Mouse (Mus musculus): Measurements from ENCODE around the gene Tma7. TPM values are rescaled to one million over a fixed set of nuclear protein-coding genes. Genes with fewer than 3 reads are reported as not detected.

Gene Tma7
- polyA plus RNA-seq, 1 experiment from 2014 or later, result 706 TPM

- 83% methylated on average over 9 of the region's 9 CpGs for WGBS
- Histone ChIP-seq H3K4me3 (no peak overlapping the region), H3K4me1 (peaks cover 23% of the 10 kb centered on the region), H3K9me3 (no peaks in the 10 kb centered on the region), H3K27me3 (no peaks in the 10 kb centered on the region), H3K9ac (no peak overlapping the region), H3K36me3 (peaks cover 54% of the 10 kb centered on the region), H3K4me2 (no peak overlapping the region), H3K27ac (peak overlapping the region; percentile 60; the same call in 1 of the 2 replicates)
- no peak for ATAC-seq (ENCODE audit: insufficient number of reproducible peaks, insufficient read depth, low FRiP score, low TSS enrichment, low read depth)
These were observed 29.7 kb downstream of the Tma7 start for GRCm38 (mm10) chr9:109052490-109053260.

DNA sequence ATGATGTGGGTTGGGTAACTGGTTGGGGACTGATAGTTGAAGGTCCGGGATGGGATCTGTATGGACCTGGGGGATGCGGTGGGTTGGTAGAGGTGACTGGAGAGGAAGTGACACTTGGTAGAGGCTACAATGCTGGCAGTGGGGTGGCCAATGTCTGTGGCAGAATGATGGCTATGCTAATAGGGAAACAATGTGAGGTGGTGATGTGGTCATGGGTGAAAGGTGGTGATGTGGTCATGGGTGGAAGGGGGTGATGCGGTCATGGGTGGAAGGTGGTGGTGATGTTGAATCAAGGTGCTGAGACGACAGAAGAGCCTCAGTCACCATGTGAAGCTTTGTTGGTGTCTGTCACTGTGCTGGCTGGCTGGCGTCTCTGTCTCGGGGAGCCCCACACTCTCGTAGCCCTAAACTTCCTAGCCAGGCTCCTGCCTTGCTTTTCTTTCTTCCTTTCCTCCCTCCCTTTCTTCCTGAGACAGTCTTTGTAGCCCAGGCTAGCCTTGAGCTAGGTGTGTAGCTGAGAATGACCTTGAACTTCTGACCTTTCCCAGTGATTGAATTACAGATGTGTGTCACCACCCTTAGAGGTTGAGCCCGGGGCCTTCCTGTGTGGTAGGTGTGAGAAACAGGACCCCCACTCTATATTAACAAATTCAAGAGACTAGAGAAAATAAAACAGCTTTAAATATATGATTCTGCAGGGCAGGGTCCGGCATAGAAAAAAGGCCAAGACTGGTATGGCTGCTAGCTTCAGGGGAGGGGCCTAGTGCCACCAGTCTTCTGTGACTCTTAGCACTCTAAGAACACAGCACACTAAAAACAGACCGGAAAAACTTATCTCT, 30.5 kb downstream of the Tma7 start:
- Histone ChIP-seq H3K4me1 (peaks cover 23% of the 10 kb centered on the region), H3K4me3 (no peak overlapping the region), H3K27me3 (no peaks in the 10 kb centered on the region), H3K9me3 (no peaks in the 10 kb centered on the region), H3K4me2 (no peak overlapping the region), H3K27ac (no peak overlapping the region), H3K36me3 (peaks cover 46% of the 10 kb centered on the region), H3K9ac (no peak overlapping the region)
- WGBS, result 88% methylated on average over 10 of the region's 10 CpGs
- ATAC-seq (ENCODE audit: insufficient number of reproducible peaks, insufficient read depth, low FRiP score, low TSS enrichment, low read depth), result no peak; the same call in 1 of the 2 replicates

- WGBS, result 88% methylated on average over 13 of the region's 13 CpGs
- H3K9me3 ChIP-seq, result no peaks in the 10 kb centered on the region
- H3K4me1 ChIP-seq, result peaks cover 23% of the 10 kb centered on the region
- no peak overlapping the region for H3K9ac ChIP-seq
- H3K27ac ChIP-seq, result no peak overlapping the region
- H3K4me2 ChIP-seq, result no peak overlapping the region
- ATAC-seq (ENCODE audit: insufficient number of reproducible peaks, insufficient read depth, low FRiP score, low TSS enrichment, low read depth), result no peak
- H3K4me3 ChIP-seq, result no peak overlapping the region
- H3K27me3 ChIP-seq, result no peaks in the 10 kb centered on the region
- H3K36me3 ChIP-seq, result peaks cover 43% of the 10 kb centered on the region
These were observed 31.3 kb downstream of the Tma7 start for GRCm38 (mm10) chr9:109051011-109051501.

- ATAC-seq (ENCODE audit: insufficient number of reproducible peaks, insufficient read depth, low FRiP score, low TSS enrichment, low read depth), result no peak
- no peak overlapping the region for H3K4me3 ChIP-seq
- H3K27ac ChIP-seq, result no peak overlapping the region
- peaks cover 39% of the 10 kb centered on the region for H3K36me3 ChIP-seq
- no peaks in the 10 kb centered on the region for H3K27me3 ChIP-seq
- 75% methylated on average over 3 of the region's 3 CpGs for WGBS
- H3K9ac ChIP-seq, result no peak overlapping the region
- H3K9me3 ChIP-seq, result no peaks in the 10 kb centered on the region
- no peak overlapping the region for H3K4me2 ChIP-seq
- H3K4me1 ChIP-seq, result peaks cover 22% of the 10 kb centered on the region
These were observed 31.8 kb downstream of the Tma7 start for GRCm38 (mm10) chr9:109050674-109050997.

DNA sequence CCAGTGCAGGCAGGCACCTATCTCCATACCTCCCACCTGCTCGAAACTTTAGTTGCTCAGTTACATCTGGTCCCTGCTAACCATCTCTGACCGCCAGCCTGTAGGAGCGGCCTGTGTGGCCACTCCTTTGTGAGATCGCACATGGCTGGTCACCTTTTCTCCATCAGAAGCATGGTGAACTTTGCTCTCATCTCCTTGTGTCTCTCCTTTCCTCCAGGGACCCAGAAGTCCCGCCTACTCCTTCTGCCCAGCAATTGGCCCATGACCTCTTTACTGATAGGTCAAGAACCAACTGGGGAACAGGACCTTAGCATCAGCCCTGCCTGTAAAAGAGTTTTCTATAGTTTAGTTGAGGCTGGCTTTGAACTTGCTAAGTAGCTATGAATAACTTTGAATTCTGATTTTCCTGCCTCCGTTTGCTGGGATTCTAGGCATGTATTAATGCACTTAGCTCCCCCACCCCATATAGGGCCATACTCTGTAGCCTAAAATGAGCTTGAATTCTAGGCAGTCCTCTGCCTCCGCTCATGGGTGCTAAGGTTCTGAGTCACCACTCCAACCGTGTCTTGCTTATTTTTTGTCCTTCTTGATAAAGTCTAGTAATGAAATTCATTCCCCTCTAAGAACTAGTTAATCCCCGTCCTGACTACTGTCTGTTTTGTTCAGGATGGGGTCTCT, 32.3 kb downstream of the Tma7 start:
- H3K4me1 ChIP-seq, result peaks cover 17% of the 10 kb centered on the region

GRCm38 (mm10) chr9:109049316-109049715, 33.1 kb downstream of the Tma7 start:
- WGBS, result 75% methylated on average over 7 of the region's 7 CpGs

More for the DNA sequence above, 32.3 kb downstream of the Tma7 start:
- Histone ChIP-seq H3K4me3 (no peak overlapping the region), H3K4me2 (no peak overlapping the region), H3K27me3 (no peaks in the 10 kb centered on the region), H3K27ac (no peak overlapping the region), H3K9ac (no peak overlapping the region), H3K36me3 (peaks cover 38% of the 10 kb centered on the region), H3K9me3 (no peaks in the 10 kb centered on the region)
- WGBS, result 77% methylated on average over 9 of the region's 9 CpGs
- no peak for ATAC-seq (ENCODE audit: insufficient number of reproducible peaks, insufficient read depth, low FRiP score, low TSS enrichment, low read depth)

DNA sequence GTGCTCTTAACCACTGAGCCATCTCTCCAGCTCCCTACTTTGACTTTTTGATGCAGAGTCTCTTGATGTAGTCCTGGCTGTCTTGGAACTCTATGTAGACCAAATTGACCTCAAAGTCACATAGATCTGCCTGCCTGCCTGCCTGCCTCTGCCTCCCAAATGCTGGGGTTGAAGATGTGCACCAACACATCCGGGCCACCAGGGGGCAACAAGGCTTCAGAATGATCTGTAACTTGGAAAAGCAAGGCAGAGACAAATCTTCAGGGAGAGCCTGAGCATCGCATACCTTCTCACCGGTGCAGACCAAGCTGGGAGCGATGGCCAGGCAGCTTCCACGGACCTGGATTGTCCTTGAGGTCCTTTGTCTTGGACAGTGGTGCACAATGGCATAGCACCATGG, 36.1 kb downstream of the Tma7 start:
- H3K4me3 ChIP-seq, result no peak overlapping the region
- WGBS, result 38% methylated on average over 5 of the region's 5 CpGs
- no peak overlapping the region for H3K4me2 ChIP-seq
- H3K4me1 ChIP-seq, result no peaks in the 10 kb centered on the region
- no peak overlapping the region for H3K27ac ChIP-seq
- no peaks in the 10 kb centered on the region for H3K27me3 ChIP-seq
- H3K9ac ChIP-seq, result no peak overlapping the region
- peaks cover 22% of the 10 kb centered on the region for H3K36me3 ChIP-seq
- ATAC-seq (ENCODE audit: insufficient number of reproducible peaks, insufficient read depth, low FRiP score, low TSS enrichment, low read depth), result no peak
- no peaks in the 10 kb centered on the region for H3K9me3 ChIP-seq

More at GRCm38 (mm10) chr9:109049316-109049715, 33.1 kb downstream of the Tma7 start:
- Histone ChIP-seq H3K4me1 (peaks cover 9% of the 10 kb centered on the region), H3K9ac (no peak overlapping the region), H3K36me3 (peaks cover 39% of the 10 kb centered on the region), H3K9me3 (no peaks in the 10 kb centered on the region), H3K4me2 (no peak overlapping the region), H3K27me3 (no peaks in the 10 kb centered on the region), H3K27ac (no peak overlapping the region), H3K4me3 (no peak overlapping the region)
- no peak for ATAC-seq (ENCODE audit: insufficient number of reproducible peaks, insufficient read depth, low FRiP score, low TSS enrichment, low read depth)

DNA sequence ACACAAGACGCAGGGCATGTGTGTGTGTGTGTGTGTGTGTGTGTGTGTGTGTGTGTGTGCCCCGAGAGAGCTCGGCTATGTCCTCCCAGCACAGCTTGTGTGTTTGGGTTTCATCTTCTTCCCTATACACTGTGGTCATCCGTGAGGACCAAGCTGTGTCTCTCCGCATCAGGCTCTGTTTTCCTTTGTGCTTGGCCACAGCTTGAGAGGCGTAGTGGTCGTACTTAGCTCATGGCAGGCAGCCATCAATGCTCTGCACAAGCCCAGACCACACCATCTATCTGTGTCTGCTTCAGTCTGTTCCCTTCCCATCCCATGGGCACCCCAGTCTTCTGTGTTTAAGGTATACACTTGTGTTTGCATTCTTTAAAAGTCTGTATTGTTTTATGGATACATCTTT, 41.0 kb downstream of the Tma7 start:
- H3K4me3 ChIP-seq, result no peak overlapping the region
- no peak overlapping the region for H3K9ac ChIP-seq
- 74% methylated on average over 7 of the region's 7 CpGs for WGBS
- H3K36me3 ChIP-seq, result peaks cover 5% of the 10 kb centered on the region
- no peak overlapping the region for H3K27ac ChIP-seq
- H3K9me3 ChIP-seq, result no peaks in the 10 kb centered on the region
- ATAC-seq (ENCODE audit: insufficient number of reproducible peaks, insufficient read depth, low FRiP score, low TSS enrichment, low read depth), result no peak
- no peak overlapping the region for H3K4me2 ChIP-seq
- peaks cover 29% of the 10 kb centered on the region for H3K4me1 ChIP-seq
- no peaks in the 10 kb centered on the region for H3K27me3 ChIP-seq

DNA sequence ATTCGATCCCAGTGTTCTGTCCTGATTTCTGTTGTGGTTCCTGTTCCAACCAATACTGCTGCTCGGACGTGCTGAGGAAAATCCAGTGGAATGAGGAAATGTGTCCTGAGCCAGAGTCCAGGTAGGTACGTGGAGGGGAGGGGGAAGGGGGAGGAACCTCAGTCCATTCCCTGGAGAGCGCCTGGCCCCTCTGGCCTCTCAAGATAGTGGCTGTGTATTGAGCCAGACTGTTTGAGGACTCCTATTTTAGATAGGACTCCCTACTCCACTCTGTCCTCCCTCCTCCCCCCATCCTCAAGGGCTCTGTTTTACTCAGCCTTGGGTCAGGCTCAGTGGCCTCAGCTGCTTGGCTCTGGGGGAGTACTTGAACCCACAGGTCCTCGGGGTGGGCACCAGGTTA, 41.5 kb downstream of the Tma7 start:
- no peaks in the 10 kb centered on the region for H3K27me3 ChIP-seq
- peak overlapping the region; percentile 46; the same call in 1 of the 2 replicates for H3K9ac ChIP-seq
- ATAC-seq (ENCODE audit: insufficient number of reproducible peaks, insufficient read depth, low FRiP score, low TSS enrichment, low read depth), result no peak
- H3K36me3 ChIP-seq, result peaks cover 3% of the 10 kb centered on the region; the same call in 1 of the 2 replicates
- no peak overlapping the region for H3K4me2 ChIP-seq
- 57% methylated on average over 6 of the region's 6 CpGs for WGBS
- H3K4me1 ChIP-seq, result peaks cover 29% of the 10 kb centered on the region
- H3K9me3 ChIP-seq, result no peaks in the 10 kb centered on the region
- H3K27ac ChIP-seq, result no peak overlapping the region
- H3K4me3 ChIP-seq, result no peak overlapping the region

DNA sequence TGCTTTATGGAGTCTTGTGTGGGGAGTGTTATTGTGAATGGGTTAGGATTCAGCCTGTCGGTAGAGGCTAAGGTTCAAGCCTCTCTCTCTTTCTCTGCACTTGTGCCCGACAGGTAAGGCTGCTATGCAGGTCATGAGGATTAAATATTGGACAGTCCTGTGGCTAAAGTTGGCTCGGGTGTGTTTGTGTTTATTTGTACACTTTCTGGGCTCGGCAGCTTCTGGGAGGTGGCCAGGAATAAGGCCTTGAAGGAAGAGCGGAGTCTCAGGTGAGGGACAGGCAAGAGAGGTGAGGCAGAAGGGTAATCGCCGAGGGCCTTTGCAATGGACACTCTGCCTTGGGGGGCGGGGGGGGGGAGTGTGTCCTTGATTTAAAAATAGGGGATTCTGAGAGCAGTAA, 42.2 kb downstream of the Tma7 start:
- no peak overlapping the region for H3K27ac ChIP-seq
- H3K27me3 ChIP-seq, result no peaks in the 10 kb centered on the region
- WGBS, result 79% methylated on average over 8 of the region's 8 CpGs
- H3K4me3 ChIP-seq, result no peak overlapping the region
- no peak for ATAC-seq (ENCODE audit: insufficient number of reproducible peaks, insufficient read depth, low FRiP score, low TSS enrichment, low read depth)
- peaks cover 29% of the 10 kb centered on the region for H3K4me1 ChIP-seq
- H3K36me3 ChIP-seq, result peaks cover 3% of the 10 kb centered on the region; the same call in 1 of the 2 replicates
- peak overlapping the region; percentile 46 for H3K9ac ChIP-seq
- H3K4me2 ChIP-seq, result peak overlapping the region; percentile 85; the same call in 1 of the 2 replicates
- H3K9me3 ChIP-seq, result no peaks in the 10 kb centered on the region

GRCm38 (mm10) chr9:109039681-109040080, 42.7 kb downstream of the Tma7 start:
- H3K4me3 ChIP-seq, result peak overlapping the region; percentile 78
- 0 out of 2 replicates have a peak overlapping the region, but pooled peaks have one; percentile 88 for H3K9ac ChIP-seq
- H3K4me1 ChIP-seq, result peaks cover 29% of the 10 kb centered on the region
- peak overlapping the region; percentile 85 for H3K4me2 ChIP-seq
- H3K27ac ChIP-seq, result no peak overlapping the region
- no peaks in the 10 kb centered on the region for H3K27me3 ChIP-seq
- 73% methylated on average over 4 of the region's 4 CpGs for WGBS
- no peak for ATAC-seq (ENCODE audit: insufficient number of reproducible peaks, insufficient read depth, low FRiP score, low TSS enrichment, low read depth)
- no peaks in the 10 kb centered on the region for H3K9me3 ChIP-seq
- peaks cover 3% of the 10 kb centered on the region; the same call in 1 of the 2 replicates for H3K36me3 ChIP-seq
